Mouse (Mus musculus): ENCODE results near the gene Ccnd3. TPM values are rescaled to one million over a fixed set of nuclear protein-coding genes. Genes with fewer than 3 reads are reported as not detected.
"Not testable (repeated sequence)": the region's sequence is repeated elsewhere in the genome, so short reads cannot be mapped to it uniquely, and the experiment has no call there.

Gene Ccnd3
- polyA plus RNA-seq, 1 experiment from 2014 or later: 74.3 TPM

DNA sequence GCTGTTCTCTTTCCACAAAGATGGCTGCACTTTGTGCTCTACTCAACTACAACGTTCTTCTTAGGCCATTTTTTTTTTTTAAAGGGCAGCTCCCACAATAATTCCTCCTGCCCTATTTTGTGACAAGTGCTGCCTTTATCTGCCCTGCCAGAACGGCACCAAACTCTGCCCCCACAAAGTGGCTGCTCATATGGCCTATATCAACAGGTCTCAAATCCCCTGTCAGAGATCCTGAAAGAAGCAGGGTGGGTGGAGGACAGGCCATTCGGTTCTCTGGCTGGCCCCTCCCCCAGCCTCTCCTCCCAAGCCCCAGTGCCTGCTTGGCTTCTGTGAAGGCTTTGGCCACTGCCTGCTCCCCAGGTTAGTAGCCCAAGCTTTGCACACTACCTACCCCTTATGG, 19.9 kb upstream of the Ccnd3 start:
- peaks cover 6% of the 10 kb centered on the region; the same call in 1 of the 2 replicates for H3K4me1 ChIP-seq (replicated peaks)
- H3K4me3 ChIP-seq: no peak overlapping the region
- peaks cover 21% of the 10 kb centered on the region for H3K36me3 ChIP-seq
- H3K4me2 ChIP-seq: no peak overlapping the region
- H3K27me3 ChIP-seq: no peaks in the 10 kb centered on the region
- WGBS: 11% methylated on average over 3 of the region's 3 CpGs
- no peaks in the 10 kb centered on the region for H3K9me3 ChIP-seq
- ATAC-seq (ENCODE audit: low FRiP score): no peak
- H3K27ac ChIP-seq: no peak overlapping the region
- no peak overlapping the region for H3K9ac ChIP-seq

DNA sequence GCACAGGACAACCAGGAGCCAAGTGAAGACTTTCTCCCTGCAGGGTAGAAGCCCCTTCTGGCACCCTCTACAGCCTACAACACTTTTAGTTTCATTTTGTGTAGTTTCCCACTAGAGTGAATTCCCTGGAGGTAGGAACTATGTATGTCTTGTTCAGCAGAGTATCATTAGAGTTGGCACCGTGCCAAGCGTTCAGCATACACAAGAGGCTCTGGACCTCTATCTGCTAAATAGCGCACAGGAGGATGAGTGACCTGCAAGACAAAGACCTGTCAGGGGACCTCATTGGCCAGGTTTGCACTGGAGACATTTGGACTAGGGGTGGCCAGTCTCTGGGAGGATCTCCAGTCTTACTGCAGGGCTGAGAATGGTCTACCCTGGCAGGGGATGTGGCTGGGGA, 19.1 kb upstream of the Ccnd3 start:
- Histone ChIP-seq H3K4me2 (no peak overlapping the region), H3K4me3 (no peak overlapping the region), H3K9ac (no peak overlapping the region), H3K27ac (no peak overlapping the region), H3K36me3 (peaks cover 29% of the 10 kb centered on the region), H3K27me3 (no peaks in the 10 kb centered on the region), H3K4me1 (replicated peaks) (peaks cover 6% of the 10 kb centered on the region; the same call in 1 of the 2 replicates), H3K9me3 (no peaks in the 10 kb centered on the region)
- 87% methylated on average over 3 of the region's 3 CpGs for WGBS
- ATAC-seq (ENCODE audit: low FRiP score): no peak

DNA sequence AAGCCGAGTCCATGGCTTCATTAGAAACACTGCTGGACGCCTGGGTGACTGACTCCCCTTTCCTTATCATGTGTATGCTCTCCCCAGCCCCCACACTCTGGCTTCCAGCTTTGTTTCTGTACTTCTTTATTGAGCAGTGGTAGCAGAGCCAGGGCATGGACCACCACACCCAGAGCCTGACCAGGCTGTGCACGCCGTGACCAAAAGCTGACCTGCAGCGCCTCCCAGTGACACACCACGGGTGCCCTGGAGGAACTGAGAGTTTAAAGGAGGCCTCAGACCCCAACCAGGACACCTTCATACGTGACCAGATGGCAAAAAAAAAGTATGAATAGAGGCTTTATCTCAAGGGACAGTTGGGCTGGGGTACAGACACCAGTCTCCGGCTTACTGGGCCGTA, 14.1 kb upstream of the Ccnd3 start:
- H3K4me2 ChIP-seq: no peak overlapping the region
- WGBS: 84% methylated on average over 9 of the region's 9 CpGs
- no peaks in the 10 kb centered on the region for H3K27me3 ChIP-seq
- no peaks in the 10 kb centered on the region for H3K9me3 ChIP-seq
- no peak for ATAC-seq (ENCODE audit: low FRiP score)
- 0 out of 2 replicates have a peak, but pooled peaks cover 2% of the 10 kb centered on the region for H3K4me1 ChIP-seq (replicated peaks)
- no peak overlapping the region for H3K27ac ChIP-seq
- H3K9ac ChIP-seq: no peak overlapping the region
- no peak overlapping the region for H3K4me3 ChIP-seq
- peaks cover 78% of the 10 kb centered on the region for H3K36me3 ChIP-seq

DNA sequence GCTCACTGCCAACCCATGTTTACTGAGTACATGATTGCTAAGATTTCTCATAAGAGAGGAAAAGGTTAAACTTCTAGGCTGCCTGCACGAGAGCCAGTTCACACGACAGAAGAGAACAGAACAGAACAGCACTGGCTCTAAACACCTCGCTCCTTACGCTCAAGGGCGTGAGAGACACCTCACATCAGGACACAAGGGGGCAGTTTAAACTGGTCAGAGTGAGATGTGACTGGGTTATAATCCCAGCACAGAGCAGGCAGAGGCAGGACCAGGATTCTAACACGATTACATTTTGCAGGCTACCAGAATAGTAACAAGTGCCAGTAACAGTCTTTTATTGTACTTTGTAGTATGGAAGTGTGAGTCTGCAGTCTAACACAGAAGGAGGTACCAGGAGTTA, 12.1 kb upstream of the Ccnd3 start:
- no peak for ATAC-seq (ENCODE audit: low FRiP score)
- no peak overlapping the region for H3K9ac ChIP-seq
- H3K27me3 ChIP-seq: no peaks in the 10 kb centered on the region
- no peak overlapping the region for H3K27ac ChIP-seq
- H3K36me3 ChIP-seq: peaks cover 90% of the 10 kb centered on the region
- H3K4me1 ChIP-seq (replicated peaks): no peaks in the 10 kb centered on the region
- H3K4me2 ChIP-seq: no peak overlapping the region
- H3K4me3 ChIP-seq: no peak overlapping the region
- no peaks in the 10 kb centered on the region for H3K9me3 ChIP-seq
- 86% methylated on average over 6 of the region's 6 CpGs for WGBS

DNA sequence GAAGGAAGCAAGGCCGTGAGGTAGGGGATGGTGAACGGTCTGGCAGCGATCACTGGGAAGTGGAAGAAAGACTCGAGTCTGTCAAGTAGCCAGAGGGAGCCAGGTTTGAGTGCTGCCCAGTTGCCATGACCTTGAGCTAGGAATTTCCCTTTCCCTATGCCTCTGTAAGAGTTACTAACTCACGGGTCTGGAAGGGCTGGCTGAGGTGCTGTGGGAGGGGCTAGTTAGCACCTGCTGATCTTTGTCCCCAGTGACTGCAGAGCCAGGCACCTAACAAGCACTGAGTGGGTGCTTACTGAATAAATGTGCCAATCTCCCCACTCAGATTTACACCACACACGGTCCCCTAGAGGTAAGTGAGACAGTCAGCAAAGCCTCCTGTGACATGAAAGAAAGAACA, 11.2 kb upstream of the Ccnd3 start:
- Histone ChIP-seq H3K4me1 (replicated peaks) (no peaks in the 10 kb centered on the region), H3K27ac (no peak overlapping the region), H3K4me2 (no peak overlapping the region), H3K36me3 (peaks cover 92% of the 10 kb centered on the region), H3K9ac (no peak overlapping the region), H3K9me3 (no peaks in the 10 kb centered on the region), H3K27me3 (no peaks in the 10 kb centered on the region), H3K4me3 (no peak overlapping the region)
- ATAC-seq (ENCODE audit: low FRiP score): no peak
- 85% methylated on average over 6 of the region's 6 CpGs for WGBS

DNA sequence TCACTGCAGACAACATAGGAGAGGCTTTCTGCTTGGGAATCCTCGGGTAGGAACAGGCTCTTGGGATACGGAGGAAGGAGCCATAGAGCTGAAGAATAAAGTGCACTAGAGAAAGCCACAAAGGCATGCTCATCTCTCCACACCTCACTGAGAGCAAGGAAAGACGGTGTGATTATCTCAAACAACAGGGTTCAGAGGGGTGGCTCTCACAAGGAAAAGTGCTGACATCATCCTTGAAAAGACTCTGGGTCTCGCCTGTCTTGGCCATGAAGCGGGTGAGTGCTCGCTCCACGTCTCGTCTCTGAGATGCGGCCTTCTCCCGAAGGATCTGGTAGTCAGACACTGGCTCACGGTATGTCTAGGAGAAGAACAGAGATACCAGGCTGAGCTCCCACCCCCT, 10.7 kb upstream of the Ccnd3 start:
- no peaks in the 10 kb centered on the region for H3K4me1 ChIP-seq (replicated peaks)
- ATAC-seq (ENCODE audit: low FRiP score): no peak
- H3K4me2 ChIP-seq: no peak overlapping the region
- H3K9me3 ChIP-seq: no peaks in the 10 kb centered on the region
- no peak overlapping the region for H3K4me3 ChIP-seq
- peaks cover 90% of the 10 kb centered on the region for H3K36me3 ChIP-seq
- 95% methylated on average over 11 of the region's 11 CpGs for WGBS
- no peak overlapping the region for H3K9ac ChIP-seq
- H3K27me3 ChIP-seq: no peaks in the 10 kb centered on the region
- H3K27ac ChIP-seq: no peak overlapping the region

DNA sequence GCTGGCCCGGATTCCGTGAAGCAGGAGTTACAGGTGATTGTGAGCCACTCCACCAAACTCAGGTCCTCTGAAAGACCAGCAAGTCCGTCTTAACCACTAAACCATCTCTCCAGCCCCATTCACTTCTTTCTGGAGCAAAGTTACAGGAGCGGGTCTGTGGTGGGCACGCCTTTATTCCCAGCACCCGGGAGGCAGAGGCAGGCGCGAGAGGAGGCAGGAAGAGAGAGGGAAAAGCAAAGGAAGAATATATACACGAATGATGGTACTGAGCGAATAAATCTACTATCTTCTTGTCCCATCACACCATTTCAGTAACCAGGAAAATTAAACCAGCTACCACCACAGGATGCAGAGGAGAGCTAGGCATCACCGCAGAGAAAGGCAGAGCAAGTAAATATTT, 3.3 kb upstream of the Ccnd3 start:
- Histone ChIP-seq H3K4me3 (peak overlapping the region; percentile 64), H3K36me3 (peaks cover 29% of the 10 kb centered on the region), H3K9me3 (no peaks in the 10 kb centered on the region), H3K27me3 (no peaks in the 10 kb centered on the region), H3K27ac (peak overlapping the region; percentile 15; the same call in 1 of the 2 replicates), H3K4me1 (replicated peaks) (peaks cover 26% of the 10 kb centered on the region), H3K9ac (peak overlapping the region; percentile 83), H3K4me2 (peak overlapping the region; percentile 79)
- ATAC-seq (ENCODE audit: low FRiP score): peak; percentile 8; the same call in 1 of the 2 replicates
- WGBS: 10% methylated on average over 11 of the region's 11 CpGs

DNA sequence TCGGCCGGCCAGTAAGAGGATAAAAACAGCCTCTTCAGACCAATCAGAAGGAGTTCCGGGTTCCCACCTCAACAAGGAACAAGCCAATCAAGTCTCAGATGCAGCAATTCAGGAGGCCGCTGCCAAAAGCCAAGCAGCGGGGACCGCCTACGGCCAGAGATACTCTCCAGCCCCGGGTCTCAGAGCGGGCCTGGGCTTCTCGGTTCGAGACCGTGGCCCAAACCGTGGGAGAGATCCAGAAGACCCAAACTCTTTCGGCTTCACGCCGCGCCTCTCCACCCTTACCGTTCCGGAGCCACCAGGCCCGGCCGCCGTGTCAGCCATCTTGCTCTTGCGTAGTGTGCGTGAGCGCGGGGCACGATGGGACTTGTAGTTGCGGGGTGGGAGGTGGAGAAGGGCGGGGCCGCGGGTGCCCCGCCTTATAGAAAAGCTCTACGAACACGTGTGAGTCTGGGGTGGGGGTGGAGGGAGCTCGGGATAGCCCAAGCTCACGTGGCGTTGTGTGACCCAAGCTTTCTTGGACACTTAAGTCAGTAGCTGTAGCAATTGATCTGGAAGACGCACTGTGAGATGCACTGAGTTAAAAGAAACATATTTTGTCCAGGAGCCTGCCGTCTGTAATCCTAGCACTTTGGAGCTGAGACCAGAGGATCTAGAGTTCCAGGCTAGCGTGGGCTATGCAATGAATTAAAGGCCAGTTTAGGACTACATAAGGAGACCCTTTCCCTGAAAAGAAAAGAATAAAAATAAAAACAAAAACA, 2.7 kb upstream of the Ccnd3 start, which contains the start of gene Taf8:
TSS of gene Taf8 (minus strand) at position 347 of the 761 bp plus-strand sequence.
- Histone ChIP-seq H3K4me1 (replicated peaks) (peaks cover 26% of the 10 kb centered on the region), H3K9me3 (no peaks in the 10 kb centered on the region), H3K4me3 (peak within 1 kb of the TSS; percentile 64), H3K9ac (peak within 1 kb of the TSS; percentile 83), H3K27ac (peak within 1 kb of the TSS; percentile 74; the same call in 1 of the 2 replicates), H3K27me3 (no peaks in the 10 kb centered on the region), H3K4me2 (peak within 1 kb of the TSS; percentile 79), H3K36me3 (peaks cover 23% of the 10 kb centered on the region)
- WGBS: 2% methylated on average over 40 of the region's 40 CpGs
- peak; percentile 97 for ATAC-seq (ENCODE audit: low FRiP score)

DNA sequence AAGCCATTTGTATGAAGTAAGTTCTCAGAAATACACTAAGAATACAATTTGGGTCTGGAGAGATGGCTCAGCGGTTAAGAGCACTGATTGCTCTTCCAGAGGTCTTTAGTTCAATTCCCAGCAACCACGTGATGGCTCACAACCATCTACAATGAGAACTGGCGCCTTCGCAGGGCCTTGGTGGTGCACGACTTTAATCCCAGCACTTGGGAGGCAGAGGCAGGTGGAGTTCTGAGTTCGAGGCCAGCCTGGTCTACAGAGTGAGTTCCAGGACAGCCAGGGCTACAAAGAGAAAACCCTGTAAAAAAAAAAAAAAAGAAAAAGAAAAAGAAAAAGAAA, 2.2 kb upstream of the Ccnd3 start:
- not testable (repeated sequence) for H3K9me3 ChIP-seq; H3K9ac ChIP-seq; ATAC-seq (ENCODE audit: low FRiP score); H3K27me3 ChIP-seq
- peaks cover 26% of the 10 kb centered on the region for H3K4me1 ChIP-seq (replicated peaks)
- WGBS: 83% methylated on average over 6 of the region's 6 CpGs
- peak overlapping the region; percentile 64; the same call in 1 of the 2 replicates for H3K4me3 ChIP-seq
- H3K36me3 ChIP-seq: peaks cover 20% of the 10 kb centered on the region
- H3K27ac ChIP-seq: peak overlapping the region; percentile 13; the same call in 1 of the 2 replicates
- peak overlapping the region; percentile 47; the same call in 1 of the 2 replicates for H3K4me2 ChIP-seq

DNA sequence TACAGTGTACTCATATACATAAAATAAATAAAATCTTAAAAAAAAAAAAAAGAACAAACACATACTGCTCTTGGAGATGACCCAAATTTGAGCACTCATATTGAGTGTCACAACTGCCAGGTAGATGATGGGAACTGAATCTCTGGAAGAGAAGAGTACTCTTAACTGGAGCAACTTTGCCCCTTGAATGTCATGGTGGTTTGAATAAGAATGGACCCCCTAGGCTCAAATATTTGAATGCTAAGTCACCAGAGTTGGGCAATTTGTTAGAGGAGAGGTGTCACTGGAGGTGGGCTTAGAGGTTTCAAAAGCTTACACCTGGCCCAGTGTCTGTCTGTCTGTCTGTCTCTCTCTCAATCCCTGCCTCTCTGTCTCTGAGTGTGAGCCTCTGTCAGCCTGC, 1.2 kb upstream of the Ccnd3 start:
- H3K27me3 ChIP-seq: no peaks in the 10 kb centered on the region
- no peak overlapping the region for H3K4me3 ChIP-seq
- ATAC-seq (ENCODE audit: low FRiP score): no peak
- H3K27ac ChIP-seq: no peak overlapping the region
- no peaks in the 10 kb centered on the region for H3K9me3 ChIP-seq
- peaks cover 12% of the 10 kb centered on the region; the same call in 1 of the 2 replicates for H3K36me3 ChIP-seq
- H3K4me2 ChIP-seq: no peak overlapping the region
- peaks cover 26% of the 10 kb centered on the region for H3K4me1 ChIP-seq (replicated peaks)
- no peak overlapping the region for H3K9ac ChIP-seq

DNA sequence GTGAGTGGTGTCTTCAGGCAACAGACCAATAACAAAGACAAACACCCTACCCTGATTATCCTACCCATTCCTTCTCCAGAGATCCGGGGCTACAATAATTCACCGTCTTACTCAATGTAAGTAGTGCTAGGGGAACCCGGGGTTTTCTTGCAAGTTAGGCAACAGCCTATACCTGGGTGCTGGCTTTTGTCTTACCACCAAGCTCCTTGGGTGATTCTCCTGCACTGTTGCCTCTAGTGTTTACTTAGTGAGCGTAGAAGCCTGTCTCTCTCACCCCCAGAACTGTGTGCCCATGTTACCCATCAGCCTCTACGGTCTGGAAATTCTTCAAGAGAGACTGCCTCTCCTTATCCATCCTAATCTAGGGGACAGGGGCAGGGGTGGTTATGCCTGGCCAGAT, 623 bp upstream of the Ccnd3 start:
- H3K36me3 ChIP-seq: peaks cover 8% of the 10 kb centered on the region; the same call in 1 of the 2 replicates
- peaks cover 26% of the 10 kb centered on the region for H3K4me1 ChIP-seq (replicated peaks)
- 77% methylated on average over 5 of the region's 5 CpGs for WGBS
- ATAC-seq (ENCODE audit: low FRiP score): no peak
- H3K27ac ChIP-seq: 0 out of 2 replicates have a peak overlapping the region, but pooled peaks have one; percentile 8
- H3K4me3 ChIP-seq: peak overlapping the region; percentile 35; the same call in 1 of the 2 replicates
- peak overlapping the region; percentile 71 for H3K9ac ChIP-seq
- H3K27me3 ChIP-seq: no peaks in the 10 kb centered on the region
- no peaks in the 10 kb centered on the region for H3K9me3 ChIP-seq
- peak overlapping the region; percentile 61 for H3K4me2 ChIP-seq

DNA sequence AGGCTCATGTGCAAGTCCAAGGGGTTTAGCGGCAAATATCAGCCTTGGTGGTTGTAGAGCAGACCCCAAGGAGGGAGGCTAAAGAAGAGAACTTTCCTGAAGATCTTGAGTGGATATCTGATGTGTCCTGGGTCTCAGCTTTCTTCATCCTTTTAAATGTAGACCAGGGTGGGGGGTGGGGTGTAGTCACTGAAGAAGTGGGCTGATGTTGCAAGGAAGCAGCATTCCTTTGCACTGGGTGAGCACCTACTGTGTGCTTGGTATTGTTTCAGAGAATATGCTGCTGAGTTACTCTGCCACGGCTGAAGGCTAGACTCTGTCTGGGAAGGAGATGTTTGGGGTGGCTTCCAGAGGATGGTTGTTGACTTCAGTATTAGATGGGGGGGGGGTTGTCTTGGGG, 715 bp downstream of the Ccnd3 start:
- no peak for ATAC-seq (ENCODE audit: low FRiP score)
- Histone ChIP-seq H3K9me3 (no peaks in the 10 kb centered on the region), H3K27ac (no peak overlapping the region; the same call in 1 of the 2 replicates), H3K4me1 (replicated peaks) (peaks cover 22% of the 10 kb centered on the region), H3K27me3 (no peaks in the 10 kb centered on the region), H3K9ac (no peak overlapping the region), H3K4me3 (peak overlapping the region; percentile 35), H3K4me2 (peak overlapping the region; percentile 61), H3K36me3 (no peaks in the 10 kb centered on the region)
- 58% methylated on average over 2 of the region's 2 CpGs for WGBS

DNA sequence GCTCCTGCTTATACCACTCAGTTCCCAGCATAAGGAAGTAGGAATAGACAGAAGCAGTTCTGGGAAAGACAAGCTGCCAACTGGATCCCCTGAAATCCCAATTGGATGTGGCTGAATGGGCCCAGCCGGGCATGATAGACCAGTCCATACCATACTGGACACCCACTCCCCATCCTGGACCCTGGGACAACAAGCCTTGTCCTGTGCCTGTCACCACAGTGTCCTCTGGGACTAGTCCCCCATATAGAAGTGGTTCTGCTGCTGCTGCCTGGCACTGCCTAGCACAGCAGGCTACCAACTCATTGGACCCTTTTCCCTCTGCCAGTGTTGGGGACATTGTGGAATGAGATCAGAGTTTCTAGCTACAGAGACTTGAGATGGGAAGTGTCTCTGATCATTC, 1.2 kb downstream of the Ccnd3 start:
- Histone ChIP-seq H3K4me1 (replicated peaks) (peaks cover 20% of the 10 kb centered on the region), H3K27ac (no peak overlapping the region), H3K9me3 (no peaks in the 10 kb centered on the region), H3K4me2 (no peak overlapping the region), H3K9ac (no peak overlapping the region), H3K36me3 (no peaks in the 10 kb centered on the region), H3K27me3 (no peaks in the 10 kb centered on the region), H3K4me3 (no peak overlapping the region)
- 88% methylated on average over 1 of the region's 1 CpGs for WGBS
- ATAC-seq (ENCODE audit: low FRiP score): no peak
